Mouse (Mus musculus) small intestine, adult 2 months (tissue): Measurements from ENCODE around the gene Hist2h3c1.

Experiments used
- CTCF ChIP-seq: fragments of 200-500 bp; IDR thresholded peaks from 2 replicates; pipeline ENCODE4 v1.5.1; 2012; ENCODE audit warnings: low read depth, mild to moderate bottlenecking, control low read depth, inconsistent platforms, low read length, moderate library complexity, mixed read lengths; ENCODE audit not compliant: insufficient replicate concordance, insufficient read length; ENCODE audit errors: extremely low read depth
- POLR2A ChIP-seq: fragments of 200-500 bp; IDR thresholded peaks from 2 replicates; pipeline ENCODE4 v1.6.1; 2012; ENCODE audit warnings: low read depth, mild to moderate bottlenecking, control low read depth, inconsistent platforms, low read length, moderate library complexity

DNA sequence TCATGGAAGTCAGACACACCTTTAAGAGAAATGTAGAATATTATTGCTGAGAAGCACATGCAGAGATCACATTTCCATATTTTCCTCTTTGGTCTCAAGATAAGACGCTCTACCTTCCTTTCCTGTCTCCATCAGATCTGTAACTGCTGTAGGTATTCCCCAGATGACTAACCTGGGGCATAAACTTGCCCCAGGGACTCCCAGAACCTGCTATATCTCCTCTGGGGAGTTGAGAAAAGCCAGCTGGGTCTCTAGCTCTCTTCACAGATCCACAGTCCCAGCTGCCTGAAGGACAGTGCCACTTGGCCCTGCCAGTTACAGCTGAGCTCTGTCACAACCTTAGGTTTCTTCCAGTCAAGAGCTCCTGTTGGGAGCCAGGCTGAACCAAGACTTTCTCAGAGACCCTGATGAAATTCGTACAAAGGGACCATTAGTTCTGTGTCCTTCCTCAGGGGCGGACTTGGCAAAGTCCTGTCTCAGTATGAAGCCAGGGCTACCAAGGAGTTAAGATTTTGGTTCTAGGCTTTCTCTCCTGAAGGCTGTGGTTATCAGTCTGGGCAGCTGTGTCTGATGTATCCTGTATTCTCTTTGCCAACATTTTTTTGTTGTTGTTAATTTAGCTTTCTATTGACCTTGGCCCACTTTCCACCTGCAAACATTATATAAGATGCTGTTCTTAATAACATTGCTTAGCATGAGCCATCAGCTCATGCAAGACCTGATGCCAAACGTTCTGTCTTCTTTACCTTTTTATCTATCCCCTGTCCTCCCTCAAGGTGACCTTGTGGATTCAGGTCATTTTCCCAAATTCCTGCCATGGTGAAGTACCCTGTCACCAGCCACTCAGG lies 15.4 kb upstream of the Hist2h3c1 start:
- no peak for TF ChIP-seq CTCF
- TF ChIP-seq POLR2A = no peak
